Mouse (Mus musculus): ENCODE results near the gene Csnk2b.

GRCm38 (mm10) chr17:35128996-35129395 is 7.1 kb upstream of the Csnk2b start:
- TF ChIP-seq POLR2A (IDR thresholded peaks at IDR 0.05; ENCODE audit: control insufficient read depth, extremely low read depth, insufficient read depth, low read length, poor library complexity) (no peak), CTCF (IDR thresholded peaks at IDR 0.05; ENCODE audit: borderline replicate concordance, control insufficient read depth, extremely low read depth, insufficient read depth, low read length, poor library complexity) (no peak)
